Mouse (Mus musculus) gastrocnemius, postnatal 4 days (tissue): Measurements from ENCODE around the gene Mdm4. TPM values are rescaled to one million over a fixed set of nuclear protein-coding genes. Genes with fewer than 3 reads are reported as not detected.

ENCODE experiments used
- microRNA-seq: library from miRNA; unstranded; fragments of <30 nt; microRNA quantifications from one replicate; pipeline ENCODE4 v1.2.0, GENCODE M21; 2021
- total RNA-seq, 2 experiments: library from RNA; stranded (reverse); gene quantifications; 2 replicates each; pipeline ENCODE4 v1.2.3; 2021

Gene Mdm4
- total RNA-seq, 2 experiments from 2014 or later = 59.0 to 76.0 TPM

Small RNAs within 50 kb of the gene (microRNA-seq; reads per million reads assigned to microRNA genes)
- not detected for gene Gm44300

Other genes starting within 250 kb of the Mdm4 start
- 1 to 10 TPM; 6.9 to 7.4 TPM for gene Lrrn2, start 150.3 kb downstream of the Mdm4 start, total RNA-seq
- 10 to 100 TPM; 41.7 to 47.7 TPM for gene Pik3c2b, start 15.1 kb upstream of the Mdm4 start, total RNA-seq
- 10 to 100 TPM; 46.0 to 49.1 TPM for gene Ppp1r15b, start 100.6 kb upstream of the Mdm4 start, total RNA-seq
- 10 to 100 TPM; 12.6 to 14.4 TPM for gene Plekha6, start 133.6 kb upstream of the Mdm4 start, total RNA-seq